Mouse (Mus musculus) cerebellum, adult 2 months (tissue): ENCODE data around the gene Garnl3.

Experiments
- CTCF ChIP-seq: fragments of 200-500 bp; IDR thresholded peaks from 2 replicates; pipeline ENCODE4 v1.5.1; 2011; ENCODE audit warnings: low read depth, mild to moderate bottlenecking, control low read depth, low read length, moderate library complexity, borderline replicate concordance; ENCODE audit not compliant: insufficient read depth
- POLR2A ChIP-seq: fragments of 200-500 bp; IDR thresholded peaks from 2 replicates; pipeline ENCODE4 v1.6.1; 2011; ENCODE audit warnings: low read length, control low read depth, borderline replicate concordance; ENCODE audit not compliant: insufficient read depth

GRCm38 (mm10) chr2:33127271-33127670 lies 4.2 kb downstream of the Garnl3 start:
- TF ChIP-seq POLR2A, result no peak
- no peak for TF ChIP-seq CTCF
